In genomic region chr2:69138759-69139158, GRCm38 (mm10) we compare ENCODE assay signal across 18 mouse cellular contexts. TPM values are rescaled to one million over a fixed set of nuclear protein-coding genes. Genes with fewer than 3 reads are reported as not detected.
DNase-seq lines count a peak whose midpoint lies in the region; ATAC-seq and TF ChIP-seq lines count a peak whose summit lies in the region.
"Had no signal": no experiment of that assay in that cellular context is flagged by ENCODE, and none has a peak within 500 bp of the region (broad histone marks: within the 10 kb centered on the region; RNA-seq: fewer than 3 reads in every experiment).

No protein-coding gene starts in this region.

- H3K4me1 ChIP-seq in kidney, adult 2 months (ENCODE audit: control insufficient read depth, insufficient read depth, low read length): peaks cover 4% of the 10 kb centered on the region
- H3K4me1 ChIP-seq in liver, postnatal 0 days (ENCODE audit: insufficient read depth): peaks cover 15% of the 10 kb centered on the region

- no peak overlapping the region for H3K9ac ChIP-seq in liver, postnatal 0 days (replicated peaks)
- H3K9ac ChIP-seq: embryonic facial prominence, embryonic 15.5 days; intestine, embryonic 15.5 days; midbrain, embryonic 12.5 days had no signal

- H3K27me3 ChIP-seq in kidney, adult 2 months (replicated peaks; ENCODE audit: control insufficient read depth, insufficient read depth, low read length): no peaks in the 10 kb centered on the region
- H3K27me3 ChIP-seq in liver, postnatal 0 days (ENCODE audit: insufficient read depth, low read length): no peaks in the 10 kb centered on the region
- H3K27me3 ChIP-seq: embryonic facial prominence, embryonic 15.5 days; intestine, embryonic 15.5 days; midbrain, embryonic 12.5 days had no signal

- no peak for TF ChIP-seq EP300 in liver, postnatal 0 days (IDR thresholded peaks at IDR 0.05; ENCODE audit: low read depth)

- H3K4me3 ChIP-seq in kidney, adult 2 months (ENCODE audit: insufficient read depth, low read depth, low read length): no peak overlapping the region
- no peak overlapping the region for H3K4me3 ChIP-seq in liver, postnatal 0 days (ENCODE audit: low read depth, low read length)
- H3K4me3 ChIP-seq: embryonic facial prominence, embryonic 15.5 days; intestine, embryonic 15.5 days; midbrain, embryonic 12.5 days had no signal

- WGBS in kidney, adult 2 months: 34% methylated on average over 4 of the region's 4 CpGs
- 74% methylated on average over 4 of the region's 4 CpGs for WGBS in liver, postnatal 0 days (ENCODE audit: insufficient replicate concordance)

- no peaks in the 10 kb centered on the region for H3K9me3 ChIP-seq in liver, postnatal 0 days (ENCODE audit: low read length)
- H3K9me3 ChIP-seq: embryonic facial prominence, embryonic 15.5 days; intestine, embryonic 15.5 days; midbrain, embryonic 12.5 days had no signal

- no peak for TF ChIP-seq CTCF in kidney, adult 2 months (conservative IDR thresholded peaks at IDR 0.05; ENCODE audit: insufficient read depth, insufficient read length, low read depth, low read length)
- TF ChIP-seq CTCF in liver, postnatal 0 days (IDR thresholded peaks at IDR 0.05; ENCODE audit: low read depth): no peak

- TF ChIP-seq POLR2A in kidney, adult 2 months (IDR thresholded peaks at IDR 0.05; ENCODE audit: low read depth, low read length): no peak

- no peak overlapping the region for H3K27ac ChIP-seq in kidney, adult 2 months (ENCODE audit: insufficient read depth, low read depth, low read length)
- H3K27ac ChIP-seq in liver, postnatal 0 days (ENCODE audit: low read depth): no peak overlapping the region
- H3K27ac ChIP-seq: embryonic facial prominence, embryonic 15.5 days; intestine, embryonic 15.5 days; macrophage; midbrain, embryonic 12.5 days had no signal

- peak; percentile 13 for DNase-seq in gastrocnemius, postnatal 10 days
- no peak for DNase-seq in gastrocnemius, postnatal 25 days
- peak; percentile 31 for DNase-seq in kidney, adult 2 months
- DNase-seq in kidney, adult 8-10 months: no peak
- peak; percentile 15 for DNase-seq in right cerebral cortex, adult 18-20 months
- no peak for DNase-seq in right cerebral cortex, postnatal 36 days (ENCODE audit: low spot score in 2 of 2)
- DNase-seq in liver, postnatal 0 days: no peak
- DNase-seq: adrenal gland, adult 8-10 months; cerebellum, adult 2 months; right cerebral cortex, postnatal 4 days; thymus, adult 18-20 months had no signal

- H3K4me2 ChIP-seq in liver, postnatal 0 days (ENCODE audit: low read depth, low read length): no peak overlapping the region
- H3K4me2 ChIP-seq: embryonic facial prominence, embryonic 15.5 days; intestine, embryonic 15.5 days; liver, embryonic 11.5 days; midbrain, embryonic 12.5 days had no signal

- no peaks in the 10 kb centered on the region for H3K36me3 ChIP-seq in kidney, adult 2 months (ENCODE audit: control insufficient read depth, insufficient read depth, low read length)
- no peaks in the 10 kb centered on the region for H3K36me3 ChIP-seq in liver, postnatal 0 days (replicated peaks; ENCODE audit: insufficient read depth, low read length)
- H3K36me3 ChIP-seq: embryonic facial prominence, embryonic 15.5 days; intestine, embryonic 15.5 days; midbrain, embryonic 12.5 days had no signal

- ATAC-seq in liver, postnatal 0 days: no peak
- ATAC-seq: CD4-positive, CD25-positive, alpha-beta regulatory T cell, adult 4 months; intestine, embryonic 15.5 days had no signal

RNA-seq across cellular contexts. Expression of gene Nostrin, which starts 3.2 kb away (rescaled TPM):
- 1 to 10 TPM; 2.2 to 3.2 TPM for total RNA-seq in gastrocnemius, postnatal 10 days (2021)
- total RNA-seq in gastrocnemius, postnatal 25 days (2021): 1 to 10 TPM; 1.6 to 1.7 TPM
- polyA plus RNA-seq in kidney, adult 2 months (2012; rRNA removed): 0.75 and 1.0 TPM in 2 replicates
- 10.9 and 11.4 TPM in 2 replicates for polyA plus RNA-seq in liver, postnatal 0 days (2015; fragmentation: Nextera tagmentation; extraction: Ambion mirVana)
- total RNA-seq: MEL had no signal

Comparison
In these comparisons a context has a peak if more than half of its experiments do, and no peak if none do; other contexts are left out.
1. DNase-seq: peak in gastrocnemius, postnatal 10 days (single experiment), kidney, adult 2 months (single experiment) and right cerebral cortex, adult 18-20 months (single experiment); none in gastrocnemius, postnatal 25 days (single experiment), kidney, adult 8-10 months (0 of 2), right cerebral cortex, postnatal 36 days (0 of 2) and liver, postnatal 0 days (single experiment).